Mouse (Mus musculus) forebrain, embryonic 14.5 days (tissue): ENCODE measurements around the gene Kcnb1. TPM values are rescaled to one million over a fixed set of nuclear protein-coding genes. Genes with fewer than 3 reads are reported as not detected.
A peak's percentile ranks its signal among the peaks of the same experiment; 100 is the strongest.

Source experiments
- ATAC-seq: fragments of 200-750 bp; cut with Nextera tagmentation; 2 replicates; pipeline ENCODE4 v1.8.0; 2017; ENCODE audit warnings: mild to moderate bottlenecking, moderate library complexity
- DNase-seq: peaks from one replicate; pipeline ENCODE4 v3.0.0-alpha.2; 2015; ENCODE audit warnings: low spot score
- H3K27ac ChIP-seq: fragments of 300-500 bp; sonication (generic); 2 replicates; pipeline ENCODE4 v1.5.1; 2014; ENCODE audit warnings: low read depth, mild to moderate bottlenecking, control low read depth, low read length, moderate library complexity
- H3K27me3 ChIP-seq: fragments of 300-500 bp; sonication (generic); replicated peaks from 2 replicates; pipeline ENCODE4 v1.6.1; 2014; ENCODE audit warnings: low read length, control low read depth, mixed read lengths; ENCODE audit not compliant: control insufficient read depth, insufficient read depth
- H3K36me3 ChIP-seq: fragments of 300-500 bp; sonication (generic); 2 replicates; pipeline ENCODE4 v1.6.1; 2014; ENCODE audit warnings: low read length, control low read depth; ENCODE audit not compliant: control insufficient read depth, insufficient read depth
- H3K4me1 ChIP-seq: fragments of 300-500 bp; sonication (generic); 2 replicates; pipeline ENCODE4 v1.6.1; 2014; ENCODE audit warnings: antibody characterized with exemption, low read length, control low read depth; ENCODE audit not compliant: control insufficient read depth, insufficient read depth
- H3K4me2 ChIP-seq: fragments of 300-500 bp; sonication (generic); 2 replicates; pipeline ENCODE4 v1.6.1; 2014; ENCODE audit warnings: mild to moderate bottlenecking, control low read depth, low read length
- H3K4me3 ChIP-seq: fragments of 300-500 bp; sonication (generic); 2 replicates; pipeline ENCODE4 v1.5.1; 2014; ENCODE audit warnings: low read depth, low read length, control low read depth
- H3K9ac ChIP-seq: fragments of 300-500 bp; sonication (generic); 2 replicates; pipeline ENCODE4 v1.6.1; 2014; ENCODE audit warnings: mild to moderate bottlenecking, low read length, control low read depth, moderate library complexity
- H3K9me3 ChIP-seq: fragments of 300-500 bp; sonication (generic); replicated peaks from 2 replicates; pipeline ENCODE4 v1.6.1; 2016; ENCODE audit warnings: low read length, control low read depth, mixed read lengths; ENCODE audit not compliant: control insufficient read depth
- WGBS: fragments of 180-500 bp; shearing (Covaris S2); extraction: QIAGEN DNeasy Blood & Tissue Kit; methylation state at CpG from one replicate; pipeline ENCODE4 v1.1.7; 2014; 5-methylcytosine and 5-hydroxymethylcytosine counted together
- polyA plus RNA-seq: library from polyadenylated mRNA; unstranded; fragments of >200 nt; fragmentation: Nextera tagmentation; extraction: Ambion mirVana; gene quantifications from 2 replicates; pipeline ENCODE4 v1.2.1, GENCODE M21; 2014

The Kcnb1 gene
- polyA plus RNA-seq, 1 experiment from 2014 or later: 1.6 TPM

- H3K27ac ChIP-seq: peak overlapping the region; percentile 15; the same call in 1 of the 2 replicates
- no peak overlapping the region for H3K4me3 ChIP-seq
- peak overlapping the region; percentile 6; the same call in 1 of the 2 replicates for H3K9ac ChIP-seq
- WGBS: 5% methylated on average over 14 of the region's 14 CpGs
- ATAC-seq: peak; percentile 58
- peak; percentile 64 for DNase-seq
- peaks cover 13% of the 10 kb centered on the region for H3K4me1 ChIP-seq
- H3K4me2 ChIP-seq: 0 out of 2 replicates have a peak overlapping the region, but pooled peaks have one; percentile 5
- no peaks in the 10 kb centered on the region for H3K27me3 ChIP-seq
- no peaks in the 10 kb centered on the region for H3K9me3 ChIP-seq
- H3K36me3 ChIP-seq: no peaks in the 10 kb centered on the region
These were observed 45.3 kb downstream of the Kcnb1 start for GRCm38 (mm10) chr2:167144439-167145307.

- H3K4me1 ChIP-seq: peaks cover 13% of the 10 kb centered on the region
- H3K36me3 ChIP-seq: no peaks in the 10 kb centered on the region
- no peak overlapping the region for H3K4me3 ChIP-seq
- ATAC-seq: no peak
- H3K9ac ChIP-seq: no peak overlapping the region
- no peaks in the 10 kb centered on the region for H3K27me3 ChIP-seq
- DNase-seq: no peak
- no peaks in the 10 kb centered on the region for H3K9me3 ChIP-seq
- H3K27ac ChIP-seq: no peak overlapping the region
- H3K4me2 ChIP-seq: no peak overlapping the region
- 70% methylated on average over 2 of the region's 2 CpGs for whole genome bisulfite sequencing
These were observed 46.0 kb downstream of the Kcnb1 start for GRCm38 (mm10) chr2:167143914-167144313.

- Histone ChIP-seq H3K36me3 (no peaks in the 10 kb centered on the region), H3K4me3 (no peak overlapping the region), H3K4me1 (peaks cover 15% of the 10 kb centered on the region), H3K4me2 (no peak overlapping the region), H3K9ac (no peak overlapping the region), H3K27ac (no peak overlapping the region), H3K27me3 (no peaks in the 10 kb centered on the region), H3K9me3 (no peaks in the 10 kb centered on the region)
- DNase-seq (no peak), ATAC-seq (no peak)
- 90% methylated on average over 3 of the region's 3 CpGs for WGBS
These were observed 47.7 kb downstream of the Kcnb1 start for GRCm38 (mm10) chr2:167142282-167142681.

- 89% methylated on average over 4 of the region's 4 CpGs for WGBS
- no peak overlapping the region for H3K9ac ChIP-seq
- ATAC-seq (no peak), DNase-seq (no peak)
- no peak overlapping the region for H3K4me3 ChIP-seq
- no peaks in the 10 kb centered on the region for H3K27me3 ChIP-seq
- H3K4me2 ChIP-seq: no peak overlapping the region
- no peaks in the 10 kb centered on the region for H3K36me3 ChIP-seq
- no peak overlapping the region for H3K27ac ChIP-seq
- H3K9me3 ChIP-seq: no peaks in the 10 kb centered on the region
- H3K4me1 ChIP-seq: peaks cover 18% of the 10 kb centered on the region
These were observed 48.1 kb downstream of the Kcnb1 start for GRCm38 (mm10) chr2:167141810-167142209.

GRCm38 (mm10) chr2:167139801-167140269 is 50.1 kb downstream of the Kcnb1 start:
- Histone ChIP-seq H3K27me3 (no peaks in the 10 kb centered on the region), H3K9ac (no peak overlapping the region), H3K4me3 (no peak overlapping the region), H3K27ac (no peak overlapping the region), H3K9me3 (no peaks in the 10 kb centered on the region), H3K36me3 (no peaks in the 10 kb centered on the region), H3K4me1 (peaks cover 21% of the 10 kb centered on the region), H3K4me2 (no peak overlapping the region)
- WGBS: 69% methylated on average over 13 of the region's 13 CpGs
- ATAC-seq: no peak
- DNase-seq: no peak

- no peak overlapping the region for H3K27ac ChIP-seq
- DNase-seq (no peak), ATAC-seq (no peak)
- no peaks in the 10 kb centered on the region for H3K27me3 ChIP-seq
- H3K36me3 ChIP-seq: no peaks in the 10 kb centered on the region
- no peak overlapping the region for H3K4me3 ChIP-seq
- H3K4me2 ChIP-seq: no peak overlapping the region
- H3K4me1 ChIP-seq: peaks cover 10% of the 10 kb centered on the region
- no peaks in the 10 kb centered on the region for H3K9me3 ChIP-seq
- no peak overlapping the region for H3K9ac ChIP-seq
- WGBS: 74% methylated on average over 6 of the region's 6 CpGs
These were observed 51.3 kb downstream of the Kcnb1 start for GRCm38 (mm10) chr2:167138611-167139010.

GRCm38 (mm10) chr2:167136909-167137308 is 53.0 kb downstream of the Kcnb1 start:
- DNase-seq: peak; percentile 90
- H3K4me1 ChIP-seq: peaks cover 10% of the 10 kb centered on the region
- H3K36me3 ChIP-seq: no peaks in the 10 kb centered on the region
- H3K4me2 ChIP-seq: peak overlapping the region; percentile 14; the same call in 1 of the 2 replicates
- H3K9ac ChIP-seq: no peak overlapping the region; the same call in 1 of the 2 replicates
- no peak overlapping the region for H3K4me3 ChIP-seq
- 0 out of 2 replicates have a peak overlapping the region, but pooled peaks have one; percentile 27 for H3K27ac ChIP-seq
- WGBS: 41% methylated on average over 14 of the region's 14 CpGs
- H3K9me3 ChIP-seq: no peaks in the 10 kb centered on the region
- no peaks in the 10 kb centered on the region for H3K27me3 ChIP-seq
- ATAC-seq: peak; percentile 88

GRCm38 (mm10) chr2:167132041-167132440 is 57.9 kb downstream of the Kcnb1 start:
- Histone ChIP-seq H3K27ac (no peak overlapping the region), H3K4me2 (no peak overlapping the region), H3K4me1 (peaks cover 7% of the 10 kb centered on the region), H3K9ac (no peak overlapping the region), H3K27me3 (no peaks in the 10 kb centered on the region), H3K9me3 (no peaks in the 10 kb centered on the region), H3K36me3 (no peaks in the 10 kb centered on the region), H3K4me3 (no peak overlapping the region)
- 63% methylated on average over 8 of the region's 8 CpGs for WGBS
- DNase-seq (no peak), ATAC-seq (no peak)
